Mouse (Mus musculus): Measurements from ENCODE around the gene Cand2.

The Cand2 gene

DNA sequence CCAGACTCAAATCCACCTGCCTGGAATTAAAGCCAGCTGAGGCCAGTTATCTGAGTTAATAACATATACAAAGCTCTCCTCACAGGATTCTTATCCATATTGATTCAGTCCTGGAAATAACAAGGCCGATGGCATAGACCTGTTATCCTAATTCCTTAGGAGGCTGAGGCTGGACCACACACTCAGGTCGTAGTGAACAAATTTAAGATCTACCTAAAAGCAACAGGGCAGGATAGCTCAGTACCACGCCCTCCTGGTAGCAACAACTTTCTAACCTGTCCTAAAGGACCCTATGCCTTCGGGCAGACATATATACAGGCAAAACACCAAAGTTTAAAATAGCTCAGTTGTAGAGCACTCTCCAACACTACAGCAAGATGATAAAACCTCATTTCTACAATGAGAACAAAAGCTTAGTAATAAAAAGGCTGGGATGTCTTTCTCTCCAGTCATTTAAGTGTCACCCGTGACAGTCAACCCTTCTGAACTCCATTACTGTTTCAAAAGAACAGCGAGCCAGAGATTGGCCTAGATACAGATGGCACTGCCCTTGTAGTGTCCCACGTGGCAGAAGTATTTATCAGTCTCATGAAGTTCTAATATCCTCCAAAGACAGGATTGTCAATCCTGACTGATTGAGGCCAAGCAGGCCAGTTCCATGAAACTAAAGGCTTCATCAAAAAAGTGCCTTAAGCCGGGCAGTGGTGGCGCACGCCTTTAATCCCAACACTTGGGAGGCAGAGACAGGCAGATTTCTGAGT, 30.3 kb downstream of the Cand2 start:
- no peak for TF ChIP-seq GATA4 (IDR thresholded peaks at IDR 0.05; ENCODE audit: insufficient replicate concordance, low read length)

DNA sequence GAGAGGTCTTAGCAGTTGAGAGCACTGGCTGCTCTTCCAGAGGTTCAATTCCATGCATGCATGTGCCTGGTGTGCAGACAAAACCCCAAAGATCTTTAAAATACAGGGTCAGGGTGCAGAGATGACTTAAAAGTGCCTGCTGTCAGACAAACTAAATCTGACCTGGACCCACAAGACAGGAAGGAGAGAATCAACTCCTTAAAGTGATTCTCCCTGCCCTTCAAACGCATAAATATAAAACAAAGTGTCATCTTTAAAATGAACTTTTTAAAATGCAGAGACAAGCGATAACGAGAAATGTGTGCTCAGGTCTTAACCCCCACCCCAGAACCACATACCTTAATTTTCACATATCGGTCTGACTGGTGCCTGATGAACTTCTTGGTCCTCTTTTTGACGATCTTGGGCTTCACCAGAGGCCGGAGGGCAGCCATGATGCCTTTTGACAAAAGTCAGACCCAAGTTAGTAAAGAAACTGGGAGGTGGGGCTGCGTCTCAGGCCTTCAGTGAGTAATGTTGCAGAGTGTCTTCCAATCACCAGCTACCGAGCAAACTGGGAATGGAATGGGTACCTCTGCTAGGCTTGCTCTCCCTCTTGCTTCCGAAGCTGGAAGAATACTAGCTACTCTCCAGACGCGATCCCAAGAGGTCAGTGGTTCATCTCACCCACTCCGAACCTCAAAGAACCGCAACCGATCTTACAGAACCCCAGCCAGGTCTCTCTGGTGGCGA, 33.3 kb downstream of the Cand2 start:
- no peak for TF ChIP-seq GATA4 (IDR thresholded peaks at IDR 0.05; ENCODE audit: insufficient replicate concordance, low read length)

- no peak for TF ChIP-seq GATA4 (IDR thresholded peaks at IDR 0.05; ENCODE audit: insufficient replicate concordance, low read length)
Measured at GRCm38 (mm10) chr6:115808196-115808487, 33.8 kb downstream of the Cand2 start.

DNA sequence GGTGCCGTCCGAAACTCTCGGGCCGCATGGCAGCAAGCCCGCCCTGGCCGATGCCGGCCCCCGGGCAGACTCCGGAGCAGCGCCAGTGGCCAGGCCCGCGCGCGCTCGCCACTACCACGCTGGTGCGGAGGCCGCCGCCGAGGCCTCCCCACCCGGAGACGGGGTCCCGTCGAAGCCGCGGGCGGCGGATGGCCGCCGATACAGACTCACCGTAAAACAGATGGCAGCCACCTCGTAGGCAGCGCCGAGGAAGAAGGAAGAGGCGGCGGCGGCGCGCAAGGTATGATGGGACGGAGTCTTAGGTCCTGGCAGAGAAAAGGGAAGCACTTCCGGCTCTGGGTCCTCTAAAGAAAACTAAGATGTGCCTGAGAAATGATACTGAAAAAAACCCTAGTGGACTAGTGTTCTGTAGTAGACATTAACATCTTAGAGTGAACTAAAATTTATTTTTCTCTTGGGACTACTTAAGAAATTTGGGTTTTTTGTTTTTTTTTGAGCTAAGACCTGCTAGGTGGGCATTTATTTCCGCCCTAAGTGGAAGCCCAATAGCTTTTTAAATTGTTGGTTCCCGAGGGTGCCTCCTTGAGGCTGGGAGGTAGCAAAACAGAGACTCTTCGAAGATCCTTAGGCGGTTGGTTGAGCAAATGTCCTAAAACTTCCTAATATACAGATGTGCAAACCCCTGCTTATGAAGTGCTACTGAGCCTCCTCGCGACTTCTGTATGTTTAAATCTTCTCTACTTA, 34.3 kb downstream of the Cand2 start, which contains the start of gene Rpl32:
Gene Rpl32 (minus strand): TSS at position 260 of the 744 bp plus-strand sequence.
- no peak for TF ChIP-seq GATA4 (IDR thresholded peaks at IDR 0.05; ENCODE audit: insufficient replicate concordance, low read length)

DNA sequence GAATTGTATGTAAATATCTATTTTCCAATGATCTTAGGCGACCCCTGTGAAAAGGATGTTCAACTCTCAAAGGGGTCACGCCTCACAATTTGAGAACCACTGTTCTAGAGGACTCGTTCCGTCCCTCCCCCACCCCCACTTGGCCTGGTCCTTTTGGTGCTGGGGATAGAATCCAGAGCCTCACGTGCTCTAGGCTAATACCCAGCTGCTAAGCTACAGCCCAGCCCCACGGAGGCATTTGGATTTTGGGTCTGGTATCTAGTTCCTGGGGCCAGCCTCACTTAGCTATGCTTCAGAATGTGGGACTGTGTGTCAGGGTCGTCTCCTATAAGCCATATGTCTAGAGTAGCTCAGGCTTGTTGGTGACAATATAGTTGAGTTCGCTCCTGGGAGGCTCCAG, 37.3 kb downstream of the Cand2 start:
- no peak for TF ChIP-seq GATA4 (IDR thresholded peaks at IDR 0.05; ENCODE audit: insufficient replicate concordance, low read length)

DNA sequence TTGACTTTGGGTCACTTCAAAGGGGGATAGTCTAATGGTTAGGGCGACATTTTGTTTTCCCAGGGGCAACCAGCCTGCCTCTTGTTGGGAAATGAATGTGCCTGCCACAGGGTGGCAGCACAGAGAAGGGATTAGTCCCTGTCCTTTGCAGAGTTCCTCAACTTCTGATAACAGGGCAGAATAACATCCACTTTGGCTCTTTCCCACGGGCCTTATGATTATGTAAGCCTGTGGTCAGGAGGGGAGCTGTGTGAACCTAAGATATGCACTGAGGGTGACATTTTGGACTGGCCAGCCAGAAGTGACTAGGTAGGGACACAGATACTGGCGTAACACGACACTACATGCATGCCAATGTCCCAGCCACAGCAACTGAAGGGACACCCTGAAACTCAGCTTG, 39.8 kb downstream of the Cand2 start:
- peak; percentile 29; the same call in 1 of the 2 replicates for TF ChIP-seq GATA4 (IDR thresholded peaks at IDR 0.05; ENCODE audit: insufficient replicate concordance, low read length)

DNA sequence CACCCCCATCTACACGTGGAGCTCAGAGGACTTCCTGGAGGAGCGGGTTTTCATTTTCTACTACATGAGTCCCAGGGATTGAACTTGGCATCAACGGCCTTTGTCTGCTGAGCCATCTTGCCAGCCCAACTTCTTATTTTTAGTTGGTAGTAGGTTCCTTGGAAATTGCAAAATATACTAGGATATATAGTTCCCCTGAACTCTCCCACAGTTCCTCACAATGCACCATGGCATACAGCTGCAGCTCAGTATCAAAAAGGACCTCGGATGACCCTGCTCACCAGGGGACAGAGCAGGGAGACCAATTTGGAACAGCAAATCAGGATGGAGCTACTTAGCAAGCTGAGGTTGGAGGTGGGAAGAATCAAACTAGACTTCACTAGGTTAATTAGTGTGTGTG, 40.7 kb downstream of the Cand2 start:
- no peak for TF ChIP-seq GATA4 (IDR thresholded peaks at IDR 0.05; ENCODE audit: insufficient replicate concordance, low read length)

GRCm38 (mm10) chr6:115818129-115818528, 43.8 kb downstream of the Cand2 start:
- TF ChIP-seq GATA4 (IDR thresholded peaks at IDR 0.05; ENCODE audit: insufficient replicate concordance, low read length), result no peak

DNA sequence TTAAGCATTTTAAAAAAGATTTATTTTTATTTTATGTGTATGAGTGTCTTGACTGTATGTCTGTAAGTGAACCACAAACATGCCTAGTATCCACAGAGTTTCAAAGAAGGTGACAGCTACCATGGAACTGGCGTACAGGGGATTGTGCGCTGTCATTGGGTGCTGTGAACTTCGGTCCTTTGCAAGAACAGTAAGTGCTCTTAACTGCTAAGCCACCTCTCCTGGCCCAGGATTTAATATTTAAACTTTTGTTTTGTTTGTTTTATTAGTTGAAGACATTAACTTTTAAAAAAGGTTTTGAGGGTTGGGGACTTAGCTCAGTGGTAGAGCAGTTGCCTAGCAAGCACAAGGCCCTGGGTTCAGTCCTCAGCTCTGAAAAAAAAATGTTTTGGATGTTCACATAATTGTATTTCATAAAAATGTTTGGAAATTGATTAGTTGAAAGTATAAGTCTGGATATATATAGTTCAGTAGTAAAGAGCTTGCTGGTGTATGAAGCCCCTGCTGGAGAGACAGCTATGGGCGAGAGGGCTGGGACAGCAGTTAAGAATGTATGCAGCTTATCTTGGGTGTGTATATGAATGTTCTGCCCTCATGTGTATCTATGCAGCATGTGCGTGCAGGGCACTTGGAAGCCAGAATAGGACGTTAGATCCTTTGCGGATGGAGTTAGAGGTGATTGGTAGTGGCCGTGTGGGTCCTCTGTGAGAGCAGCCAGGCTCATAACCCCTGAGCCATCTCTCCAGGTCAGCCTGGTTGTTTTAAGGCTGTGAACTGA, 47.1 kb downstream of the Cand2 start:
- no peak for TF ChIP-seq GATA4 (IDR thresholded peaks at IDR 0.05; ENCODE audit: insufficient replicate concordance, low read length)

GRCm38 (mm10) chr6:115830779-115831601, 56.7 kb downstream of the Cand2 start:
- no peak for TF ChIP-seq GATA4 (IDR thresholded peaks at IDR 0.05; ENCODE audit: insufficient replicate concordance, low read length)

GRCm38 (mm10) chr6:115832152-115832850, 58.0 kb downstream of the Cand2 start:
- TF ChIP-seq GATA4 (IDR thresholded peaks at IDR 0.05; ENCODE audit: insufficient replicate concordance, low read length), result no peak

DNA sequence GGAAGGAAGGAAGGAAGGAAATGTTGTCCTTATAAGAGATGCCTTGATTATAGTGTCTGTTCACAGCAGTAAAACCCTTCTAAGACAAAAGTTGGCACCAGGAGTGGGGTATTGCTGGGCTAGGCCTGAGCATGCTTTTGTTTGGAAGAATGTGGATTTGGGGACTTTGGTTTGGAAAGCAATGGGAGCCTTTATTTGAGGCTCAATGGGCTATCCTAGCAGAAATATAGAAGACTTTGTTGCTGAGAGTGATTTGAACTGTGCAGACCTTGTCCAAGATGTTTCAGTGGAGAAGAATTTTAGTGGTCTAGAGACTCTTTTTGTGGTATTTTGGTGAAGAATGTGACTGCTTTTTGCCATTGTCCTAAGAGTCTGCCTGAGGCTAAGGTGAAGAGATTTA, 59.5 kb downstream of the Cand2 start:
- no peak for TF ChIP-seq GATA4 (IDR thresholded peaks at IDR 0.05; ENCODE audit: insufficient replicate concordance, low read length)

DNA sequence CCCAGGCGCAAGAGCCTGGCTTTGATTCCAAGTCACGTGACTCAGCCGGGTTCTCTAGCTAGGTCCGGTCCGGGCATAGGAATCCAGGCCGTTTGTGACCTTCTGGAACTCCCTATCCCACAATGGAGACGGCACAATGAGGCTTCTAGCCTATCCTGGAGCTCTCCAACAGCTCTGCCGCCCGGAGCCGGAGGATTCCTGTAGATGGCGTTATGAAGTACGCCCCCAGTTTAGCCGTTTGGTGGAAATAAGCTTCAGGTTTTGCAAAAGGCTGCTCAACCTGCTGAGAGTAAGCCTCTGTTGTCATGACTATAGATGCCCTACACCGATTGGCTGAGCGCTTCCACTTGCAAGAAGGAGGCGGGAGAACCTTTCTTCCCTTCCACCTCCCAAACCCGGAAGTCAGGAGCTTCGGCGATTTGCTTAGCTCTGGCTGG, 63.8 kb downstream of the Cand2 start, which contains the start of gene Efcab12:
Gene Efcab12 (minus strand): TSS at position 252 of the 437 bp plus-strand sequence.
- TF ChIP-seq GATA4 (IDR thresholded peaks at IDR 0.05; ENCODE audit: insufficient replicate concordance, low read length), result no peak

- no peak for TF ChIP-seq GATA4 (IDR thresholded peaks at IDR 0.05; ENCODE audit: insufficient replicate concordance, low read length)
Measured at GRCm38 (mm10) chr6:115838745-115839144, 64.4 kb downstream of the Cand2 start.
